16 mouse cellular contexts compared by ENCODE assay signal in the genomic region with DNA sequence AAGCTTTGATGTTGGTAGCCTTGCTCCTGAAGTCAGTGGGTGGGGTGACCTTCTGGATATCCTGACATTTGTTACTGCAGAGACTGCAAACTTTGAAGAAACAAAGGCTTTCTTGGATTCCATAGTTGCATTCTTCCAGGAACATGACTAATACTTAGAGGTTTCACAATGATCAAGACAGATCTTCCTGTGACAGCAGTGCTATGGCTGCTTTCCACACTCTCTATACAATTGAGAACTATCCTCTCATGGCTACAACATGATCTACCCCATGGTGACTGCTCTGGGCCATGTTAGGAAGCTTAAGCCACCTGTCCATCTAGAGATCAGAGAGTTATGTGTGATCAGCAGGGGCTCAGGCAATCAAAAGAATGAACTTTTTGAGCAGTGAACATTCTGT.
DNase-seq lines count a peak whose midpoint lies in the region.
"Had no signal": no experiment of that assay in that cellular context is flagged by ENCODE, and none has a peak within 500 bp of the region (broad histone marks: within the 10 kb centered on the region; RNA-seq: fewer than 3 reads in every experiment).

No protein-coding gene starts in this region.

- peak; percentile 1 for DNase-seq in lung, postnatal 10 days
- DNase-seq in lung, adult 18-20 months, result no peak
- DNase-seq in 3T3-L1 (ENCODE audit: low read depth, low spot score), result peak; percentile 38
- DNase-seq in Muller cell, postnatal 12 days (ENCODE audit: inconsistent ontology term), result peak; percentile 81
- peak; percentile 13 for DNase-seq in fat pad, adult 2 months (ENCODE audit: extremely low read depth, low read depth, low spot score)
- DNase-seq in gastrocnemius, postnatal 4 days (ENCODE audit: low spot score in 2 of 2), result no peak
- no peak for DNase-seq in right cerebral cortex, postnatal 25 days
- DNase-seq: adrenal gland, adult 8-10 months; adrenal gland, postnatal 36 days; B cell, adult 2 months; cerebellum, adult 2 months; cerebellum, postnatal 10 days; forebrain, postnatal 0 days; gastrocnemius, postnatal 14 days; heart, adult 11 months; heart, postnatal 36 days had no signal

Comparison
In these comparisons a context has a peak if more than half of its experiments do, and no peak if none do; other contexts are left out.
1. DNase-seq: peak in lung, postnatal 10 days (single experiment), 3T3-L1 (single experiment), Muller cell, postnatal 12 days (single experiment) and fat pad, adult 2 months (single experiment); none in lung, adult 18-20 months (0 of 2), gastrocnemius, postnatal 4 days (0 of 2) and right cerebral cortex, postnatal 25 days (single experiment).